Mouse (Mus musculus) kidney, postnatal 4 days (tissue): ENCODE measurements around the gene Slc22a3.

ENCODE experiments used
- DNase-seq, 2 experiments: peaks; one replicate each; pipeline ENCODE4 v3.0.0; 2021; ENCODE audit warnings: mixed read lengths in 2 of 2

Slc22a3 gene

DNA sequence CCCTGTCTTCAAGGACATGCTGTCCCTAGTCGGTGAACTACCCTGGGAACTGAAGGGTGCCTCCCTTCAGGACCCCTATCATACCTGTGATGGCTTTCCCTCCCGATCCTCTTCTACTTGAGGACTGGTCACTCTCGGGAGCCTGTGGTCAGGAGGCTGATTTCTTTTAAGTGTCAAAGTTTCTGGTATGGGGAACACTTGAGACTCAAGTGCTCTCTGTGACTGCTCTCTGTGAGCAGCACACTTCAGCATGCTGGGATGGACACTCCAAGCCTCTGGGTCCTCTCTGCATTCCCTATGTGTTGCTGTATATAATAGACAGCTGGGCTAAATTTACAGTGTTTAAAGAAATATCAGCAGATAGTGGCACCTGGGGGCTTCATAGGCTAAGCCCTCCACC is 39.9 kb downstream of the Slc22a3 start:
- DNase-seq = no peak

GRCm38 (mm10) chr17:12466501-12467000 is 41.0 kb downstream of the Slc22a3 start:
- no peak for DNase-seq

- DNase-seq = no peak
Measured at GRCm38 (mm10) chr17:12461168-12461567, 46.3 kb downstream of the Slc22a3 start.

GRCm38 (mm10) chr17:12455143-12455790 is 52.2 kb downstream of the Slc22a3 start:
- DNase-seq = peak; percentile 58 to 60

- no peak for DNase-seq
Measured at GRCm38 (mm10) chr17:12453691-12454090, 53.8 kb downstream of the Slc22a3 start.

- DNase-seq = peak; percentile 39
Measured at GRCm38 (mm10) chr17:12452862-12453531, 54.5 kb downstream of the Slc22a3 start.

GRCm38 (mm10) chr17:12451234-12451633 is 56.3 kb downstream of the Slc22a3 start:
- DNase-seq = peak; percentile 14 to 46

DNA sequence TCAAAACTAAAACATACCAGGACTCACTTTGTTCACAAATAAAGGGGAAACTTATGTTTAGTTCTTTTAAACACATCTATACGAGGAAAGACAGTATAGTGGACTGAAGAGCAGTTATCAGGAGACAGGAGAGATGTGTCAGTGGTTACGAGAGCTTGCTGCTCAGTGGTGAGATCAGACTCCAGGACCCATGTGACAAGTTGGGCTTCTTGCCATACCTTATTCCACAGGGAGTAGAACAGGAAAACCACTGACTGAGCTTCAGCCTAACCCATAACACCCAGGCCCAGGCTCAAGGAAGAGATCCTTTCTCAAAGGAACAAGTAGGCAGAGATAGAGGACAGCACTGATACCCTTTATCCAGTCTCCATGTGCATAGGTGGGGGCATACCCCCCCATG is 62.9 kb downstream of the Slc22a3 start:
- peak in 1 of 2 experiments; percentile 19 for DNase-seq

DNA sequence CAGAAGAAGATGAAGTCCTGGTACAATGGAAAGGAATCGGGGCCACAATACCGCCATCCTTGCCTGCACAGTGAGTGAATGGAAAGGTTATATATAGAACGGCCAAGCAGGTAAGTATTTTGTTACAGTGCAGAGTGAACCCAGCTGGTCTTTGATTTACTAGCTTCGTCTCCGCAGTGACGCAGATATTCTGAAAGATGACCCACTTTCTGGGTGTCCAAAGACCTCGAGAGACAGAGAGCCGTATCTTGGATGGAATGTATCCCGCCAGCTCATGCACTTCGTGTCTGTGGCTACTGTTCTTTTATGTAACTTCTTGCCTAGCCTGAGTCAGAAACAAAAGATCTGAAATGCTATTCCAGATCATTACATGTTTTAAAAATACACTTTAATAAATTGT is 69.7 kb downstream of the Slc22a3 start:
- no peak for DNase-seq

DNA sequence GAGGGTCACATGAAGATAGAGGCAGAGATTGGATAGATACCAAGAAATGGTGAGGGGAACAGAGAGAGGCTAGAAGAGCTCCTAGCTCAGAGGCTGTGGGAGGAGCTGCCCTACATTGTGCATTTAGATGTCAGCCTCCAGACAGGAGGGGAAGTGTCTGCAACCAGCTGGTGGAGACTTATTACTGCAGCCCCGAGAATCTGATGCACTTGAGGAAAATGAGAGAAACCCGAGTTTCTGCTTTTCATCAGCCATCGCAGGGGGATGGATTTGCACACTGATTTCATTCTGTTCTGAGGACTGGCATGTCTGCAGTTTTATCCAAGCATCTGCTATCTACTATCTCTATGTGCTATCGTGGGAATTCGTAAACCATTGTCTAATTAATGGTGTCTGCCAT is 75.8 kb downstream of the Slc22a3 start:
- no peak for DNase-seq

DNA sequence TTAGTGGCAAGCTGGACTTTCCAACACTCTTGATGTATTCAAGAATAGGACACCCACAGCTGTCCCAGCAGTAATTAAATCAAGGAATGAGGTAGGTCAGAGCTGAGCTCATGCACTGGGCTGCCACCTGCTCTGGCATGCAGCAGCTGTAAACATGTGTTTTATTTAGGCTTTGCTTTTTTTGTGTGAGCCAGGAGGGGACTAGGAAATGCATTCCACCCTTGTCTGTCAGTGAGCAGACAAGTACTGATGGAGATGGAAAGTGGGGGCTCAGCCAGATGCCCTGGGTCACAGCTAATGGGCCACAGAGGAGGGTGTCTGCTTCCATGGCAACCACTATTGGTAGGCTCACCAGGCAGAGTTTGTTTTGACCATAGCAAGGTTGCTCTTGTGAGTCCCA is 79.1 kb downstream of the Slc22a3 start:
- DNase-seq = no peak

DNA sequence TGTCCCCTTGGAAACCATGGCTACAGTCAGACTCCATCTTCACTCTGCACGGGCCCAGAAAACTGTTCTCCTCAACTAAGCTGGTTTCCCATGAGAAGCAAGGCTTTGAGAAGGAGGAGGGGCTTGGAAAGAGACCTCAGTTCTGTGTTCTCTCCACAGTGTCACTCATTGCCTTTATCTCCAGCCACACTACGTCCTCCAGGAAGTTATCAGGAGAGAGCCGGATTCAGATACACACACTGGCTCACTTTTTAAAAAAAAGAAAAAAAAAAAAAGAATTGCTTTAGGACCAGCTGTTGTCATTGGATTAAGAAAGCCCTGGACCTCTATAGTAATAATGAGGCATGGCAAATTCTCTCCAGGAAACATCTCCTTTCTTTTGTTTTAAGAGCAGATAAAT is 80.3 kb downstream of the Slc22a3 start:
- no peak for DNase-seq

- no peak for DNase-seq
Measured at GRCm38 (mm10) chr17:12422143-12422542, 85.4 kb downstream of the Slc22a3 start.

DNA sequence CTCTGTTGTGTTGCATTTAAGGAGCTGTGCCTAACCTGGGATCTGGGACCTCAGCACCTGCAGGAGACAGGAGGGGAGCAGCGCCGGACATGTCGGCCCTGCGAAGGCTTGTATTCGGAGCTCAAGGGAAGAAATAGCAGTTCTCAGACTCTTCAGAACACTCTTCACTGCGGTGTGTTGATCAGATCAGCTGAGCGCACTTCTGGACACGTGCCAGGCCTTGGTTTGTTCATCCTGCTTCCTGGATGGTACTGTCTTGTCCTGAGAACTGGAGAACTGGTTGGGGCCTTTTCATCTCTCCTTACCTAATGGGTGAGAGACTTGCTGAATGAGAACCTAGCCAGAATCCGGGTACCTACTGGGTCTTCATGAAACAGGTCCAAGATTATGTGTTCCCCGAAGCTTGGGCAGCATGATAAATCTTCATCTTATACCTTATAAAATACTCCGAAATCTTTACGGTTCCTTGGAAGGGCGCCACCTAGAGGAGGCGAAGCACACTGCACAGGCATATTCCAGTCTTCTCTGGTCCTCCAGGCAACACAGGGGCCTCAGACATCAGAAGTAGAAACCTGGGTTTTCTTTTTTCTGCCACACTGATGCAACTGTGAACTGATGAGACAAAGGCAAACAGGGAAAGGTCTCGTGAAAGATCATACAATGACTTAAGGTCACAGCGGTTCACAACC is 86.5 kb downstream of the Slc22a3 start:
- peak in 1 of 2 experiments; percentile 44 for DNase-seq

DNA sequence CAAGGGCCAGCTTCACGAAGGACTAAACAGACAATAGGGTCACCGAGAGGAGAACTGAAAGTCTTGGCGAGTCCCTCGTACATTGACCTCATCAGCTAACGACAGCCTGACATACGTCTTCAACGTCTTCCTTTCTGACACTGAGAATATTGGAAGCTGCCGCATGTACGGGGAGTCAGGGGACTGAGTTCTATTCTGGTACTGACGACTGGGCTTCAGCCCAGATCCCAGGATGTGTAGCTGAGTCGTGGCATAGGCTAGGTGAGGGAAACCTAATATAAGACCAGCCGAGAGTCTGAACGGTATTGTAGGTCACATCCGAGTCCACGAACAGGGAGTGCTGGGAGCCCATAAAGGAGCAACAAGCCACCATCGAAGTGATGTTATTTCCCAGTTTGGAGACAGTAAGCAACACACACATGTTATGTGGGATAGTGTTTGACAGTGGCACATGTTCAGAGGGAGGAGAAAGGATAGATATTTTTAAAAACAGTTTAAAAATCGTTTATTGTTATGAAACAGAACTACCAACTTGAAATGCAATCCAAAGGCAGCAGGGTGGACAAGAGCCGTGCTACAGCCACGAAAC is 87.9 kb downstream of the Slc22a3 start:
- no peak for DNase-seq

- DNase-seq = peak; percentile 90
Measured at GRCm38 (mm10) chr17:12416250-12416895, 91.1 kb downstream of the Slc22a3 start.

- peak; percentile 27 to 56 for DNase-seq
Measured at GRCm38 (mm10) chr17:12415741-12416140, 91.8 kb downstream of the Slc22a3 start.

DNA sequence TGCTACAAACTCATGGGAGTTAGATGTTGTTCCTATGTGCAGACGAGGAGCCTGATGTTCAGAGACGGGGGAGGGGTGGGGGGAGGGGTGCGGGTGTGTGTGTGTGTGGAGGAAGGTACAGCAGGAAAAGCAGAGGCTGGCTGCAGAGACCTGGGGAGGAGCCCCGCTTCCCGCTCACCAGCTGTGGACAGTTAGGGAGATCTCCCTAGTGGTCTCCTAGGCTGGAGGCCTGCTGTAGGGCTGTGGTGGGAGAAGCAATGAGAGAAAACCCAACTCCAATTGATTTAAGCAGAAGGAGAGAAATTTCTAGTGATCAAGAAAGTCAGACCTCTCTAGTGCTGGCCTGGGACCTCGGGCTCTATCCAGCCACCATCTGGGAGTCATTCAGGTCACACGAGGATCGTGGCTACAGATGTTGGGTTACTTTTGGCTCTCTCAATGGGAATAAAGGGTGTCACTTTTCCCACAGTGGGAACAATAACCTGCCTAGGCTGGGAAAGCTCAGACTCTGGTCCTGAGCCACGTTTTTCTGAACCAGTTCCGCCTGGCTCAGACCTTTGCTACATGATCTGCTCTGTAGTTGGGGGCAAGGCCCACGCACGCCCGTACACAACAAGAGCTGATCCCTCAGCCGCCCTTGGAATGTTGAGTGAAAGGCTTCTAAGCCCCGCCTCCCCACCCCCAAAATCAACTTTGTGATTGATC is 92.3 kb downstream of the Slc22a3 start:
- DNase-seq = peak; percentile 43 to 57

DNA sequence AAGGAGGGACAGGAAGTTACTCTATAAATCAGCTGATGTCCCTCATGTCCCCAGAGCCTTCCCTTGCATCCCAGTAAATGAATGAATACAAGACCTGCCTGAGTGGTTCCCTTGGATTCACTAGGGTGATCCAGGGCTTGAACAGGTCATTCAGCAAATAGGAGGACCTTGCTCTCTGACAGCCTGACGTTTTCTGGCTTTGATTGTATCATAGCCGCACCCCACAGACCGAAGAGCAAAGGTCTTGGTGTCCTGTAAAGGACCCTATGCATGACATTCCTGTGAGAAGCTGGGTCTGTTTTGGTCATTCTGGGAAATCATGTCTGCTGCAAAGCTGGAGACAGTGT is 94.6 kb downstream of the Slc22a3 start:
- DNase-seq = peak in 1 of 2 experiments; percentile 17

- peak; percentile 51 to 64 for DNase-seq
Measured at GRCm38 (mm10) chr17:12412181-12412890, 95.2 kb downstream of the Slc22a3 start.

- DNase-seq = peak in 1 of 2 experiments; percentile 25
Measured at GRCm38 (mm10) chr17:12409346-12409944, 98.1 kb downstream of the Slc22a3 start.
